Mouse (Mus musculus): ENCODE measurements around the gene Srp9. TPM values are rescaled to one million over a fixed set of nuclear protein-coding genes. Genes with fewer than 3 reads are reported as not detected.

The Srp9 gene
- polyA plus RNA-seq, 1 experiment from 2014 or later = 155 TPM

Other genes with a start within 250 kb of the Srp9 start
- gene Enah, start 104.7 kb upstream of the Srp9 start, polyA plus RNA-seq (2014; fragmentation: Nextera tagmentation; extraction: Ambion mirVana) = 19.9 and 24.7 TPM in 2 replicates
- gene Vmn1r1, start 39.7 kb downstream of the Srp9 start, polyA plus RNA-seq (2014; fragmentation: Nextera tagmentation; extraction: Ambion mirVana) = not detected in 2 replicates
- gene Degs1, start 158.1 kb downstream of the Srp9 start, polyA plus RNA-seq (2014; fragmentation: Nextera tagmentation; extraction: Ambion mirVana) = 72.1 and 73.3 TPM in 2 replicates
- 30.5 and 31.7 TPM in 2 replicates for gene Fbxo28, start 216.9 kb downstream of the Srp9 start, polyA plus RNA-seq (2014; fragmentation: Nextera tagmentation; extraction: Ambion mirVana)